In genomic region chr19:58616606-58617005, GRCm38 (mm10) we compare ENCODE assay signal across 31 mouse cellular contexts. TPM values are rescaled to one million over a fixed set of nuclear protein-coding genes. Genes with fewer than 3 reads are reported as not detected.
DNase-seq lines count a peak whose midpoint lies in the region; ATAC-seq and TF ChIP-seq lines count a peak whose summit lies in the region.
"Had no signal": no experiment of that assay in that cellular context is flagged by ENCODE, and none has a peak within 500 bp of the region (broad histone marks: within the 10 kb centered on the region; RNA-seq: fewer than 3 reads in every experiment).

No protein-coding gene starts in this region.

- ATAC-seq in intestine, embryonic 15.5 days, result peak; percentile 62
- no peak for ATAC-seq in intestine, postnatal 0 days
- ATAC-seq in stomach, postnatal 0 days (ENCODE audit: low FRiP score, low TSS enrichment), result peak; percentile 80
- ATAC-seq: forebrain, embryonic 16.5 days; hindbrain, embryonic 16.5 days; midbrain, embryonic 16.5 days had no signal

- no peak overlapping the region for H3K4me2 ChIP-seq in intestine, embryonic 15.5 days (replicated peaks)
- no peak overlapping the region for H3K4me2 ChIP-seq in intestine, postnatal 0 days (replicated peaks; ENCODE audit: low read depth)
- H3K4me2 ChIP-seq in stomach, postnatal 0 days (replicated peaks; ENCODE audit: low read depth), result no peak overlapping the region
- H3K4me2 ChIP-seq: heart, embryonic 15.5 days; limb, embryonic 12.5 days; midbrain, embryonic 11.5 days had no signal

- WGBS in intestine, embryonic 15.5 days, result 51% methylated on average over 7 of the region's 7 CpGs
- WGBS in intestine, postnatal 0 days, result 49% methylated on average over 7 of the region's 7 CpGs
- 36% methylated on average over 7 of the region's 7 CpGs for WGBS in stomach, postnatal 0 days

- no peaks in the 10 kb centered on the region for H3K36me3 ChIP-seq in intestine, embryonic 15.5 days
- no peaks in the 10 kb centered on the region for H3K36me3 ChIP-seq in intestine, postnatal 0 days (ENCODE audit: control insufficient read depth, insufficient read depth)
- H3K36me3 ChIP-seq in stomach, postnatal 0 days (ENCODE audit: control insufficient read depth, insufficient read depth, low read length), result no peaks in the 10 kb centered on the region
- H3K36me3 ChIP-seq: heart, embryonic 15.5 days; limb, embryonic 12.5 days had no signal

- peak; percentile 17 to 30 for DNase-seq in urinary bladder, adult 18-20 months (ENCODE audit: low spot score in 2 of 2)
- no peak for DNase-seq in urinary bladder, adult 2 months (ENCODE audit: low spot score)
- peak; percentile 3 for DNase-seq in lung, postnatal 25 days (ENCODE audit: low spot score)
- DNase-seq in stomach, postnatal 0 days (ENCODE audit: low spot score), result peak; percentile 65
- DNase-seq in gastrocnemius, postnatal 4 days (ENCODE audit: low spot score in 2 of 2), result no peak
- no peak for DNase-seq in adrenal gland, adult 18-20 months (ENCODE audit: low spot score in 2 of 2)
- DNase-seq: adrenal gland, postnatal 36 days; cerebellum, adult 2 months; cerebellum, postnatal 14 days; gastrocnemius, adult 2 months; kidney, adult 9 months; kidney, postnatal 25 days; spleen, adult 18-20 months; thymus, postnatal 14 days had no signal

- no peaks in the 10 kb centered on the region for H3K4me1 ChIP-seq in intestine, embryonic 15.5 days (replicated peaks)
- no peaks in the 10 kb centered on the region for H3K4me1 ChIP-seq in intestine, postnatal 0 days (replicated peaks; ENCODE audit: control insufficient read depth, insufficient read depth, low read length)
- H3K4me1 ChIP-seq in stomach, postnatal 0 days (replicated peaks; ENCODE audit: control insufficient read depth, insufficient read depth), result no peaks in the 10 kb centered on the region
- H3K4me1 ChIP-seq: heart, embryonic 15.5 days; limb, embryonic 12.5 days had no signal

- H3K9me3 ChIP-seq in intestine, embryonic 15.5 days, result no peaks in the 10 kb centered on the region
- no peaks in the 10 kb centered on the region for H3K9me3 ChIP-seq in intestine, postnatal 0 days (ENCODE audit: control insufficient read depth)
- no peaks in the 10 kb centered on the region for H3K9me3 ChIP-seq in stomach, postnatal 0 days (ENCODE audit: control insufficient read depth, low read length)
- H3K9me3 ChIP-seq: heart, embryonic 15.5 days; limb, embryonic 12.5 days had no signal

- H3K27me3 ChIP-seq in intestine, embryonic 15.5 days (replicated peaks), result no peaks in the 10 kb centered on the region
- H3K27me3 ChIP-seq in intestine, postnatal 0 days (replicated peaks; ENCODE audit: control insufficient read depth, insufficient read depth, low read length), result no peaks in the 10 kb centered on the region
- H3K27me3 ChIP-seq in stomach, postnatal 0 days (ENCODE audit: control insufficient read depth, insufficient read depth, low read length), result no peaks in the 10 kb centered on the region
- H3K27me3 ChIP-seq: heart, embryonic 15.5 days; limb, embryonic 12.5 days had no signal

- H3K9ac ChIP-seq in intestine, embryonic 15.5 days, result no peak overlapping the region
- H3K9ac ChIP-seq in intestine, postnatal 0 days (ENCODE audit: low read depth, low read length), result no peak overlapping the region
- no peak overlapping the region for H3K9ac ChIP-seq in stomach, postnatal 0 days (ENCODE audit: low read length)
- H3K9ac ChIP-seq: heart, embryonic 15.5 days; limb, embryonic 12.5 days had no signal

- no peak for TF ChIP-seq CTCF in intestine, postnatal 0 days (IDR thresholded peaks at IDR 0.05; ENCODE audit: low read depth)
- no peak for TF ChIP-seq CTCF in stomach, postnatal 0 days (IDR thresholded peaks at IDR 0.05; ENCODE audit: low read depth)

- H3K4me3 ChIP-seq in intestine, embryonic 15.5 days (replicated peaks), result no peak overlapping the region
- no peak overlapping the region for H3K4me3 ChIP-seq in intestine, postnatal 0 days (ENCODE audit: low read depth, low read length)
- no peak overlapping the region for H3K4me3 ChIP-seq in stomach, postnatal 0 days (ENCODE audit: low read depth, low read length)
- H3K4me3 ChIP-seq: erythroblast, embryonic 14.5 days; gastrocnemius, adult 2 months; heart, embryonic 15.5 days; limb, embryonic 12.5 days had no signal

- TF ChIP-seq EP300 in stomach, postnatal 0 days (optimal IDR thresholded peaks at IDR 0.05), result no peak

- no peak overlapping the region for H3K27ac ChIP-seq in intestine, embryonic 15.5 days
- H3K27ac ChIP-seq in intestine, postnatal 0 days (ENCODE audit: low read depth, low read length), result no peak overlapping the region
- H3K27ac ChIP-seq in stomach, postnatal 0 days (replicated peaks), result no peak overlapping the region
- H3K27ac ChIP-seq: gastrocnemius, adult 2 months; heart, embryonic 15.5 days; limb, embryonic 12.5 days had no signal

RNA-seq across cellular contexts. Expression of gene Pnlip, which starts 35.7 kb away (rescaled TPM):
- polyA plus RNA-seq in intestine, embryonic 15.5 days (2015; fragmentation: Nextera tagmentation; extraction: Ambion mirVana), result 0.21 and 0.43 TPM in 2 replicates
- polyA plus RNA-seq in intestine, postnatal 0 days (2015; fragmentation: Nextera tagmentation; extraction: Ambion mirVana), result 0.09 TPM in 1 of 2 replicates, not detected in the other
- polyA plus RNA-seq in urinary bladder, adult 2 months (2012; rRNA removed), result 0.10 and 0.66 TPM in 2 replicates
- polyA plus RNA-seq in stomach, postnatal 0 days (2015; fragmentation: Nextera tagmentation; extraction: Ambion mirVana), result 0.11 and 0.24 TPM in 2 replicates
- not detected for total RNA-seq in gastrocnemius, postnatal 4 days (2021)
- total RNA-seq in adrenal gland, adult 18-20 months (2021), result not detected
- total RNA-seq: gastrocnemius, adult 2 months; heart, postnatal 25 days; megakaryocyte, adult 5-6 weeks; MEL; neutrophil, adult 5-6 weeks had no signal
- polyA plus RNA-seq: cerebellum, adult 2 months; embryonic facial prominence, embryonic 14.5 days; erythroblast, embryonic 14.5 days; forebrain, embryonic 11.5 days; heart, embryonic 15.5 days; limb, embryonic 12.5 days; liver, adult 2 months; liver, embryonic 16.5 days; midbrain, embryonic 11.5 days had no signal

Comparison
In these comparisons a context has a peak if more than half of its experiments do, and no peak if none do; other contexts are left out.
1. DNase-seq: peak in urinary bladder, adult 18-20 months (2 of 2), lung, postnatal 25 days (single experiment) and stomach, postnatal 0 days (single experiment); none in urinary bladder, adult 2 months (single experiment), gastrocnemius, postnatal 4 days (0 of 2) and adrenal gland, adult 18-20 months (0 of 2).